Mouse (Mus musculus): Measurements from ENCODE around the gene Pom121l2. TPM values are rescaled to one million over a fixed set of nuclear protein-coding genes. Genes with fewer than 3 reads are reported as not detected.
A peak's percentile ranks its signal among the peaks of the same experiment; 100 is the strongest.

Gene Pom121l2
- total and polyA plus RNA-seq, 2 experiments from 2014 or later, result not detected

- Histone ChIP-seq H3K36me3 (ENCODE audit: insufficient read depth, low read length) (no peaks in the 10 kb centered on the region), H3K9ac (replicated peaks; ENCODE audit: low read length) (no peak overlapping the region), H3K9me3 (ENCODE audit: low read length) (no peaks in the 10 kb centered on the region), H3K4me1 (ENCODE audit: insufficient read depth, low read length) (no peaks in the 10 kb centered on the region), H3K4me3 (ENCODE audit: low read length) (no peak overlapping the region), H3K4me2 (ENCODE audit: low read depth, low read length) (no peak overlapping the region), H3K27ac (no peak overlapping the region), H3K27me3 (ENCODE audit: insufficient read depth, low read length) (peaks cover 90% of the 10 kb centered on the region)
- WGBS, result 7% methylated on average over 4 of the region's 4 CpGs
- no peak for DNase-seq (ENCODE audit: low spot score)
- no peak for ATAC-seq
- TF ChIP-seq CTCF (IDR thresholded peaks at IDR 0.05; ENCODE audit: low read depth), result no peak
Observed at GRCm38 (mm10) chr13:21997821-21998220, 16.8 kb downstream of the Pom121l2 start.

DNA sequence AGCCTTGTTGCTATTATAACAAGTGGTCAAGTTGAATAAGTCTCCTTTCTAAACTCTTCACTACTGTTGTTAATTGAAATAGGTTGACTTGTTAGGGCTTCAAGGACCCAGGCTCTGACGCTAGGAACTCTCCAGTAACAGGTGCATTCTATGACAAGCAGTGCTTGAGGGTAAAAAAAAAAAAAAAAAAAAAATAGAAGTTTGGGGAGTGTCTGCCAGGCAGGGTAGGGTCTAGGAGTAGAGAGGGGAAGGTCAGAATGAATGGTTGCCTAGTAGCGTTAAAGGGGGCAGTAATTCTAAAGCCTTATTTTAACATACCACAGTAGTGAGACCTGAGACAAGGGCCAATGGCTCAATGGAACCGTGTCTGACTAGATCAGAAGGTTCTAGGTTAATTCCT, 17.4 kb downstream of the Pom121l2 start:
- TF ChIP-seq CTCF (IDR thresholded peaks at IDR 0.05; ENCODE audit: low read depth), result no peak
- H3K36me3 ChIP-seq (ENCODE audit: insufficient read depth, low read length), result no peaks in the 10 kb centered on the region
- no peak overlapping the region for H3K4me2 ChIP-seq (ENCODE audit: low read depth, low read length)
- H3K4me1 ChIP-seq (ENCODE audit: insufficient read depth, low read length), result no peaks in the 10 kb centered on the region
- 32% methylated on average over 3 of the region's 3 CpGs for WGBS
- H3K4me3 ChIP-seq (ENCODE audit: low read length), result no peak overlapping the region
- no peaks in the 10 kb centered on the region for H3K9me3 ChIP-seq (ENCODE audit: low read length)
- peaks cover 93% of the 10 kb centered on the region for H3K27me3 ChIP-seq (ENCODE audit: insufficient read depth, low read length)
- no peak overlapping the region for H3K27ac ChIP-seq
- ATAC-seq (no peak), DNase-seq (ENCODE audit: low spot score) (no peak)
- H3K9ac ChIP-seq (replicated peaks; ENCODE audit: low read length), result no peak overlapping the region

DNA sequence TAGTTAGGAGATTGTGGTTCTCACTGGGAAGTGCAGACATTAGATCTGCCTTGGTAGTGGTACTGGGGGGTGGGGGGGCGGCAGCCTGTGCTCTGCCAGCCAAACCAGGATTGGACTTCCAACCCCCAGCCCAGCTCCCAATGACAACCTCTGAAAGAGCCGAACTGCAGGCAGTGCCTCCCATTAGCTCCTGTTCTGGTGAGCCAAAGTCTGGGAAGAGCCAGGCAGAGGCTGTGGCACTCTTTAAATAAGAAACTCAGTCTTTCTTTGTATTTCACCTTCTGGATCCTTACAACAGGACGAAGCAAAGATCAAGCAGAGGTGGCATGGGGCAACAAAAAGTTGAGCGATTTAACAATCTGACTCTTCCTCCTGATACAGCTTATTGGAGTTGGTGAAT, 18.2 kb downstream of the Pom121l2 start:
- Histone ChIP-seq H3K9me3 (ENCODE audit: low read length) (no peaks in the 10 kb centered on the region), H3K27me3 (ENCODE audit: insufficient read depth, low read length) (peaks cover 96% of the 10 kb centered on the region), H3K9ac (replicated peaks; ENCODE audit: low read length) (no peak overlapping the region), H3K36me3 (ENCODE audit: insufficient read depth, low read length) (no peaks in the 10 kb centered on the region), H3K4me1 (ENCODE audit: insufficient read depth, low read length) (no peaks in the 10 kb centered on the region), H3K4me2 (ENCODE audit: low read depth, low read length) (no peak overlapping the region), H3K27ac (no peak overlapping the region), H3K4me3 (ENCODE audit: low read length) (no peak overlapping the region)
- WGBS, result 38% methylated on average over 4 of the region's 4 CpGs
- TF ChIP-seq CTCF (IDR thresholded peaks at IDR 0.05; ENCODE audit: low read depth), result no peak
- DNase-seq (ENCODE audit: low spot score), result no peak
- no peak for ATAC-seq

DNA sequence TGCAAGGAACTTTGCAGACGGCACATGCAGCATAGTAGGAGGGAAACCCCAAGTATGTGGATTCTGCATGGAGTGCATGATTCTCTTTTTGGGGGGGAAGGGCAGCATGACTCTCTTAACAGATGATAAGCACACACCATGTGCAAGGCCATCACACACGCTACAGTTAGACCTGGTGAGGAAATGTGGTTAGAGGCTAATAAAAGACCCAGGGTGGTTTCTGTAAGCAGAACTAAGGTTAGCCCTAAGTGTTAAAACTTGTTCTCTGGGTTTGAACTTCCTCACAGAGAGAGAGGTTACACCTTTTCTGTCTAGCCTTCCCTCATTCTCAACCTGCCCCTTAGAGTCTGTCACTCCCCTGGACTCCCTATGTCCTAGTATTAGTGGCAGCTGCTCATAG, 20.4 kb downstream of the Pom121l2 start:
- DNase-seq (ENCODE audit: low spot score) (no peak), ATAC-seq (no peak)
- Histone ChIP-seq H3K36me3 (ENCODE audit: insufficient read depth, low read length) (no peaks in the 10 kb centered on the region), H3K9me3 (ENCODE audit: low read length) (no peaks in the 10 kb centered on the region), H3K4me1 (ENCODE audit: insufficient read depth, low read length) (peaks cover 7% of the 10 kb centered on the region; the same call in 1 of the 2 replicates), H3K9ac (replicated peaks; ENCODE audit: low read length) (no peak overlapping the region), H3K27me3 (ENCODE audit: insufficient read depth, low read length) (peaks cover 92% of the 10 kb centered on the region), H3K4me2 (ENCODE audit: low read depth, low read length) (no peak overlapping the region), H3K27ac (no peak overlapping the region), H3K4me3 (ENCODE audit: low read length) (no peak overlapping the region)
- WGBS, result 62% methylated on average over 2 of the region's 2 CpGs
- no peak for TF ChIP-seq CTCF (IDR thresholded peaks at IDR 0.05; ENCODE audit: low read depth)

- H3K4me1 ChIP-seq (ENCODE audit: insufficient read depth, low read length), result peaks cover 11% of the 10 kb centered on the region; the same call in 1 of the 2 replicates
- ATAC-seq (no peak), DNase-seq (ENCODE audit: low spot score) (no peak)
- no peaks in the 10 kb centered on the region for H3K36me3 ChIP-seq (ENCODE audit: insufficient read depth, low read length)
- no peak overlapping the region for H3K4me3 ChIP-seq (ENCODE audit: low read length)
- TF ChIP-seq CTCF (IDR thresholded peaks at IDR 0.05; ENCODE audit: low read depth), result no peak
- no peak overlapping the region for H3K27ac ChIP-seq
- H3K4me2 ChIP-seq (ENCODE audit: low read depth, low read length), result no peak overlapping the region
- 30% methylated on average over 5 of the region's 5 CpGs for WGBS
- H3K9ac ChIP-seq (replicated peaks; ENCODE audit: low read length), result no peak overlapping the region
- H3K9me3 ChIP-seq (ENCODE audit: low read length), result no peaks in the 10 kb centered on the region
- H3K27me3 ChIP-seq (ENCODE audit: insufficient read depth, low read length), result peaks cover 92% of the 10 kb centered on the region
Observed at GRCm38 (mm10) chr13:22001823-22002222, 20.8 kb downstream of the Pom121l2 start.

DNA sequence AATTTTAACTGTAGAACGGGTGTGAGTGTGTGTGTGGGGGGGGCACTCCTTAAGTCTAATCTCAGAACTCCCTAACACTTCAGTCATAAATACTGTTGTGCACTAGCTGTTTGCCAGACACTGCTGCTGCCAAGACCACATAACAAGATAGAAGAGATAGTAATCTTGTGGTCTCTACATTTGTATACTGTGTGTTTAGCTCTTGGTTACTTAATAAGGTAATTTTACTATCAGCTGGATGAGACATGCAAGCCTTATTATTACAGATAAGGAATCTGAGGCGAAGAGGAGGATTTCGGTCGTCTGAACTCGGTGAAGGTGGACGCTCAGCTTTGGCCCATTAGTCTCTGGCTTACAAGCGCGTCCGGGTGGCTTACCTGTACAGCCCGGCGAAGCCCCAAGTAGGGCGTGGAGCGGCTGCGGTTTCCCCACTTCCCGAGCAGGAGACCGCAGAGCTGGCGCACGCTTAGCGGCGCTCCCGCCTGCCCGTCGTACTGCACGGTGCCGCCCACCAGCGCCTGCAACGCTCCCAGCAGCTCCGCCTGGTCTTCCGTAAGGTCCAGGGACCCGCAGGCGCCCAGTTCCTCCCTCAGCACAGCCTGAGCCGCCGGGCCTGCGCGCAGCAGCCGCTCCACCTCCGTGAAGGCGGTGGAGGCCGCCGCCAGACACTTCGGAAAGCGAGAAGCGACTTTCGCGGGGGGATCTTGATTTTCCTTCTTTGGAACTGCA, 24.8 kb downstream of the Pom121l2 start:
- peak overlapping the region; percentile 35; the same call in 1 of the 2 replicates for H3K9ac ChIP-seq (replicated peaks; ENCODE audit: low read length)
- no peaks in the 10 kb centered on the region for H3K9me3 ChIP-seq (ENCODE audit: low read length)
- no peak for TF ChIP-seq CTCF (IDR thresholded peaks at IDR 0.05; ENCODE audit: low read depth)
- H3K36me3 ChIP-seq (ENCODE audit: insufficient read depth, low read length), result no peaks in the 10 kb centered on the region
- under 1% methylated on average over 45 of the region's 45 CpGs for WGBS
- peaks cover 12% of the 10 kb centered on the region; the same call in 1 of the 2 replicates for H3K4me1 ChIP-seq (ENCODE audit: insufficient read depth, low read length)
- peak overlapping the region; percentile 86 for H3K4me2 ChIP-seq (ENCODE audit: low read depth, low read length)
- H3K27ac ChIP-seq, result no peak overlapping the region
- peak overlapping the region; percentile 46 for H3K4me3 ChIP-seq (ENCODE audit: low read length)
- DNase-seq (ENCODE audit: low spot score), result no peak
- peak; percentile 51 for ATAC-seq
- peaks cover 93% of the 10 kb centered on the region for H3K27me3 ChIP-seq (ENCODE audit: insufficient read depth, low read length)

Data from hindbrain, postnatal 0 days (tissue).